Mouse (Mus musculus): ENCODE results near the gene 4931428L18Rik. TPM values are rescaled to one million over a fixed set of nuclear protein-coding genes. Genes with fewer than 3 reads are reported as not detected.
A peak's percentile ranks its signal among the peaks of the same experiment; 100 is the strongest.

4931428L18Rik gene
- polyA plus RNA-seq, 1 experiment from 2014 or later = not detected

- Histone ChIP-seq H3K9me3 (ENCODE audit: control insufficient read depth, low read length) (no peaks in the 10 kb centered on the region), H3K4me2 (ENCODE audit: low read depth, low read length, severe bottlenecking) (peak overlapping the region; percentile 59), H3K4me1 (replicated peaks; ENCODE audit: control insufficient read depth, insufficient read depth, low read length) (no peaks in the 10 kb centered on the region), H3K4me3 (ENCODE audit: low read depth, low read length) (peak overlapping the region; percentile 89), H3K27ac (ENCODE audit: low read depth, low read length) (peak overlapping the region; percentile 99), H3K9ac (ENCODE audit: low read length) (peak overlapping the region; percentile 96), H3K36me3 (ENCODE audit: control insufficient read depth, insufficient read depth, low read length) (no peaks in the 10 kb centered on the region), H3K27me3 (ENCODE audit: control insufficient read depth, insufficient read depth, low read length) (no peaks in the 10 kb centered on the region)
- DNase-seq (ENCODE audit: low spot score) (peak; percentile 99), ATAC-seq (replicated peaks; ENCODE audit: low FRiP score) (peak; percentile 99)
- WGBS = under 1% methylated on average over 42 of the region's 66 CpGs
Observed at GRCm38 (mm10) chr1:30949710-30950455, 272.6 kb downstream of the 4931428L18Rik start.

- no peaks in the 10 kb centered on the region for H3K4me1 ChIP-seq (replicated peaks; ENCODE audit: control insufficient read depth, insufficient read depth, low read length)
- H3K27me3 ChIP-seq (ENCODE audit: control insufficient read depth, insufficient read depth, low read length) = no peaks in the 10 kb centered on the region
- peak overlapping the region; percentile 57 for H3K4me2 ChIP-seq (ENCODE audit: low read depth, low read length, severe bottlenecking)
- peak overlapping the region; percentile 99 for H3K27ac ChIP-seq (ENCODE audit: low read depth, low read length)
- H3K9ac ChIP-seq (ENCODE audit: low read length) = peak overlapping the region; percentile 96
- H3K36me3 ChIP-seq (ENCODE audit: control insufficient read depth, insufficient read depth, low read length) = peaks cover 6% of the 10 kb centered on the region; the same call in 1 of the 2 replicates
- WGBS = under 1% methylated on average over 85 of the region's 85 CpGs
- no peaks in the 10 kb centered on the region for H3K9me3 ChIP-seq (ENCODE audit: control insufficient read depth, low read length)
- peak; percentile 86 for DNase-seq (ENCODE audit: low spot score)
- ATAC-seq (replicated peaks; ENCODE audit: low FRiP score) = peak; percentile 68
- H3K4me3 ChIP-seq (ENCODE audit: low read depth, low read length) = peak overlapping the region; percentile 89
Observed at GRCm38 (mm10) chr1:30948950-30949639, 273.4 kb downstream of the 4931428L18Rik start.

- Histone ChIP-seq H3K4me3 (ENCODE audit: low read depth, low read length) (peak overlapping the region; percentile 89), H3K9me3 (ENCODE audit: control insufficient read depth, low read length) (no peaks in the 10 kb centered on the region), H3K27me3 (ENCODE audit: control insufficient read depth, insufficient read depth, low read length) (no peaks in the 10 kb centered on the region), H3K9ac (ENCODE audit: low read length) (peak overlapping the region; percentile 96), H3K4me1 (replicated peaks; ENCODE audit: control insufficient read depth, insufficient read depth, low read length) (no peaks in the 10 kb centered on the region), H3K36me3 (ENCODE audit: control insufficient read depth, insufficient read depth, low read length) (peaks cover 11% of the 10 kb centered on the region), H3K4me2 (ENCODE audit: low read depth, low read length, severe bottlenecking) (peak overlapping the region; percentile 57), H3K27ac (ENCODE audit: low read depth, low read length) (peak overlapping the region; percentile 99)
- DNase-seq (ENCODE audit: low spot score) (peak; percentile 59), ATAC-seq (replicated peaks; ENCODE audit: low FRiP score) (no peak)
- under 1% methylated on average over 16 of the region's 16 CpGs for WGBS
Observed at GRCm38 (mm10) chr1:30948361-30948949, 274.0 kb downstream of the 4931428L18Rik start.

Other genes with a start within 250 kb of the 4931428L18Rik start
- not detected in 2 replicates for gene AC153137.1, start 244.7 kb downstream of the 4931428L18Rik start, polyA plus RNA-seq (2014; fragmentation: Nextera tagmentation; extraction: Ambion mirVana)
- gene Lgsn, start 46.3 kb downstream of the 4931428L18Rik start, polyA plus RNA-seq (2014; fragmentation: Nextera tagmentation; extraction: Ambion mirVana) = not detected in 2 replicates
- gene Pih1d3, start 154 bp upstream of the 4931428L18Rik start, polyA plus RNA-seq (2014; fragmentation: Nextera tagmentation; extraction: Ambion mirVana) = not detected in 2 replicates